Mouse (Mus musculus) kidney, adult 2 months (tissue): ENCODE data around the gene Txnrd3. TPM values are rescaled to one million over a fixed set of nuclear protein-coding genes. Genes with fewer than 3 reads are reported as not detected.

Source experiments
- DNase-seq: peaks from one replicate; pipeline ENCODE4 v3.0.0; 2021
- H3K27ac ChIP-seq: fragments of 200-500 bp; 2 replicates; pipeline ENCODE4 v1.5.1; 2012; ENCODE audit warnings: low read depth, low read length, control low read depth, inconsistent platforms; ENCODE audit not compliant: insufficient read depth
- H3K27me3 ChIP-seq: fragments of 200-500 bp; replicated peaks from 2 replicates; pipeline ENCODE4 v1.6.1; 2012; ENCODE audit warnings: mild to moderate bottlenecking, moderate library complexity, low read length, inconsistent platforms; ENCODE audit not compliant: control insufficient read depth, insufficient read depth
- H3K36me3 ChIP-seq: fragments of 200-500 bp; 2 replicates; pipeline ENCODE4 v1.6.1; 2012; ENCODE audit warnings: mild to moderate bottlenecking, moderate library complexity, low read length, inconsistent platforms; ENCODE audit not compliant: control insufficient read depth, insufficient read depth
- H3K4me1 ChIP-seq: fragments of 200-500 bp; 2 replicates; pipeline ENCODE4 v1.6.1; 2011; ENCODE audit warnings: low read length; ENCODE audit not compliant: control insufficient read depth, insufficient read depth
- H3K4me3 ChIP-seq: fragments of 200-500 bp; 2 replicates; pipeline ENCODE4 v1.5.1; 2011; ENCODE audit warnings: mild to moderate bottlenecking, low read depth, low read length, control low read depth; ENCODE audit not compliant: insufficient read depth
- CTCF ChIP-seq: fragments of 200-500 bp; conservative IDR thresholded peaks from 2 replicates; pipeline ENCODE4 v1.5.1; 2011; ENCODE audit warnings: low read depth, mild to moderate bottlenecking, control low read depth, low read length, moderate library complexity, mixed read lengths; ENCODE audit not compliant: insufficient read depth, insufficient read length
- POLR2A ChIP-seq: fragments of 200-500 bp; IDR thresholded peaks from one replicate; pipeline ENCODE4 v1.6.1; 2011; ENCODE audit warnings: low read depth, low read length, control low read depth
- WGBS: fragments of 180-500 bp; shearing (Covaris S2); methylation state at CpG from one replicate; pipeline ENCODE4 v1.1.7; 2018; 5-methylcytosine and 5-hydroxymethylcytosine counted together
- polyA plus RNA-seq: library from polyadenylated mRNA; depleted of rRNA; stranded (reverse); fragments of >200 nt; gene quantifications from 2 replicates; pipeline ENCODE4 v1.2.3, GENCODE M21; 2012

The Txnrd3 gene
- polyA plus RNA-seq, 1 experiment = 16.9 TPM

GRCm38 (mm10) chr6:89655011-89655410 lies 11.2 kb downstream of the Txnrd3 start:
- peaks cover 4% of the 10 kb centered on the region; the same call in 1 of the 2 replicates for H3K4me1 ChIP-seq

GRCm38 (mm10) chr6:89658342-89658741 lies 14.6 kb downstream of the Txnrd3 start:
- H3K4me3 ChIP-seq = no peak overlapping the region
- no peak overlapping the region for H3K27ac ChIP-seq
- H3K36me3 ChIP-seq = no peaks in the 10 kb centered on the region
- H3K4me1 ChIP-seq = no peaks in the 10 kb centered on the region
- no peaks in the 10 kb centered on the region for H3K27me3 ChIP-seq
- WGBS = 76% methylated on average over 3 of the region's 3 CpGs
- TF ChIP-seq CTCF = no peak
- TF ChIP-seq POLR2A = no peak
- DNase-seq = no peak

More at GRCm38 (mm10) chr6:89655011-89655410, 11.2 kb downstream of the Txnrd3 start:
- TF ChIP-seq POLR2A = no peak
- TF ChIP-seq CTCF = no peak
- 56% methylated on average over 3 of the region's 3 CpGs for WGBS
- no peaks in the 10 kb centered on the region for H3K27me3 ChIP-seq
- no peak overlapping the region for H3K4me3 ChIP-seq
- no peak overlapping the region for H3K27ac ChIP-seq
- no peaks in the 10 kb centered on the region for H3K36me3 ChIP-seq
- DNase-seq = peak; percentile 74

GRCm38 (mm10) chr6:89658931-89659330 lies 15.1 kb downstream of the Txnrd3 start:
- H3K4me1 ChIP-seq = no peaks in the 10 kb centered on the region
- H3K27ac ChIP-seq = no peak overlapping the region
- no peak for TF ChIP-seq CTCF
- TF ChIP-seq POLR2A = no peak
- H3K27me3 ChIP-seq = no peaks in the 10 kb centered on the region
- no peak overlapping the region for H3K4me3 ChIP-seq
- no peaks in the 10 kb centered on the region for H3K36me3 ChIP-seq
- DNase-seq = no peak
- 78% methylated on average over 6 of the region's 6 CpGs for WGBS

- Histone ChIP-seq H3K4me1 (no peaks in the 10 kb centered on the region), H3K27me3 (no peaks in the 10 kb centered on the region), H3K4me3 (no peak overlapping the region), H3K36me3 (no peaks in the 10 kb centered on the region), H3K27ac (no peak overlapping the region)
- TF ChIP-seq CTCF (peak; percentile 84), POLR2A (no peak)
- WGBS = 38% methylated on average over 7 of the region's 7 CpGs
- DNase-seq = peak; percentile 50
Measured at GRCm38 (mm10) chr6:89659692-89660423, 16.1 kb downstream of the Txnrd3 start.

- WGBS = 89% methylated on average over 1 of the region's 1 CpGs
Measured at GRCm38 (mm10) chr6:89660490-89660889, 16.7 kb downstream of the Txnrd3 start.

GRCm38 (mm10) chr6:89662521-89662920 lies 18.7 kb downstream of the Txnrd3 start:
- WGBS = 85% methylated on average over 3 of the region's 3 CpGs
- Histone ChIP-seq H3K27ac (no peak overlapping the region), H3K36me3 (no peaks in the 10 kb centered on the region), H3K4me1 (no peaks in the 10 kb centered on the region), H3K4me3 (no peak overlapping the region), H3K27me3 (no peaks in the 10 kb centered on the region)
- TF ChIP-seq POLR2A (no peak), CTCF (no peak)
- no peak for DNase-seq

More at GRCm38 (mm10) chr6:89660490-89660889, 16.7 kb downstream of the Txnrd3 start:
- TF ChIP-seq CTCF = no peak
- no peak for TF ChIP-seq POLR2A
- Histone ChIP-seq H3K4me1 (no peaks in the 10 kb centered on the region), H3K27ac (no peak overlapping the region), H3K4me3 (no peak overlapping the region), H3K36me3 (no peaks in the 10 kb centered on the region), H3K27me3 (no peaks in the 10 kb centered on the region)
- DNase-seq = no peak

GRCm38 (mm10) chr6:89665155-89665554 lies 21.4 kb downstream of the Txnrd3 start:
- H3K36me3 ChIP-seq = no peaks in the 10 kb centered on the region
- DNase-seq = no peak
- 80% methylated on average over 8 of the region's 8 CpGs for WGBS

More at GRCm38 (mm10) chr6:89665155-89665554, 21.4 kb downstream of the Txnrd3 start:
- Histone ChIP-seq H3K4me3 (no peak overlapping the region), H3K27ac (no peak overlapping the region), H3K27me3 (no peaks in the 10 kb centered on the region), H3K4me1 (no peaks in the 10 kb centered on the region)
- no peak for TF ChIP-seq POLR2A
- TF ChIP-seq CTCF = no peak
